Mouse (Mus musculus) limb, embryonic 11.5 days (tissue): Measurements from ENCODE around the gene Acta2. TPM values are rescaled to one million over a fixed set of nuclear protein-coding genes. Genes with fewer than 3 reads are reported as not detected.

Experiments used
- ATAC-seq: fragments of 200-750 bp; cut with Nextera tagmentation; 2 replicates; pipeline ENCODE4 v1.8.0; 2017; ENCODE audit warnings: low read depth; ENCODE audit not compliant: insufficient number of reproducible peaks, low FRiP score, low TSS enrichment
- DNase-seq: peaks from one replicate; pipeline ENCODE4 v3.0.0-alpha.2; 2015; ENCODE audit warnings: low spot score
- H3K27ac ChIP-seq: fragments of 300-500 bp; sonication (generic); replicated peaks from 2 replicates; pipeline ENCODE4 v1.5.1; 2014; ENCODE audit warnings: low read depth, mild to moderate bottlenecking, low read length
- H3K27me3 ChIP-seq: fragments of 300-500 bp; sonication (generic); 2 replicates; pipeline ENCODE4 v1.6.1; 2014; ENCODE audit warnings: mild to moderate bottlenecking, low read length, mixed read lengths; ENCODE audit not compliant: control insufficient read depth, insufficient read depth
- H3K36me3 ChIP-seq: fragments of 300-500 bp; sonication (generic); 2 replicates; pipeline ENCODE4 v1.6.1; 2014; ENCODE audit warnings: mild to moderate bottlenecking, low read length, moderate library complexity, mixed read lengths; ENCODE audit not compliant: control insufficient read depth, insufficient read depth
- H3K4me1 ChIP-seq: fragments of 300-500 bp; sonication (generic); 2 replicates; pipeline ENCODE4 v1.6.1; 2014; ENCODE audit warnings: low read length, mixed read lengths; ENCODE audit not compliant: control insufficient read depth, insufficient read depth
- H3K4me2 ChIP-seq: fragments of 300-500 bp; sonication (generic); 2 replicates; pipeline ENCODE4 v1.6.1; 2014; ENCODE audit warnings: low read depth, mild to moderate bottlenecking, moderate library complexity; ENCODE audit not compliant: severe bottlenecking
- H3K4me3 ChIP-seq: fragments of 300-500 bp; sonication (generic); 2 replicates; pipeline ENCODE4 v1.5.1; 2014; ENCODE audit warnings: low read depth, low read length
- H3K9ac ChIP-seq: fragments of 300-500 bp; sonication (generic); 2 replicates; pipeline ENCODE4 v1.6.1; 2014; ENCODE audit warnings: mild to moderate bottlenecking, low read length
- H3K9me3 ChIP-seq: fragments of 300-500 bp; sonication (generic); 2 replicates; pipeline ENCODE4 v1.6.1; 2016; ENCODE audit warnings: low read length; ENCODE audit not compliant: control insufficient read depth
- WGBS: fragments of 180-500 bp; shearing (Covaris S2); extraction: QIAGEN DNeasy Blood & Tissue Kit; methylation state at CpG from one replicate; pipeline ENCODE4 v1.1.7; 2014; 5-methylcytosine and 5-hydroxymethylcytosine counted together
- polyA plus RNA-seq: library from polyadenylated mRNA; unstranded; fragments of >200 nt; fragmentation: Nextera tagmentation; extraction: Ambion mirVana; gene quantifications from 2 replicates; pipeline ENCODE4 v1.2.1, GENCODE M21; 2014

Gene Acta2
- polyA plus RNA-seq, 1 experiment from 2014 or later: 48.5 TPM

- ATAC-seq (no peak), DNase-seq (no peak)
- Histone ChIP-seq H3K27me3 (no peaks in the 10 kb centered on the region), H3K9ac (no peak overlapping the region), H3K4me1 (no peaks in the 10 kb centered on the region; the same call in 1 of the 2 replicates), H3K27ac (no peak overlapping the region), H3K4me3 (no peak overlapping the region), H3K36me3 (no peaks in the 10 kb centered on the region), H3K4me2 (no peak overlapping the region), H3K9me3 (no peaks in the 10 kb centered on the region)
- WGBS: 74% methylated on average over 5 of the region's 5 CpGs
Observed at GRCm38 (mm10) chr19:34291956-34292355, 36.6 kb upstream of the Acta2 start.

GRCm38 (mm10) chr19:34291379-34291778 lies 36.0 kb upstream of the Acta2 start:
- Histone ChIP-seq H3K27me3 (no peaks in the 10 kb centered on the region), H3K9me3 (no peaks in the 10 kb centered on the region), H3K36me3 (no peaks in the 10 kb centered on the region), H3K4me1 (no peaks in the 10 kb centered on the region; the same call in 1 of the 2 replicates), H3K4me2 (no peak overlapping the region), H3K9ac (no peak overlapping the region), H3K27ac (no peak overlapping the region), H3K4me3 (no peak overlapping the region)
- 57% methylated on average over 8 of the region's 8 CpGs for WGBS
- ATAC-seq: no peak
- no peak for DNase-seq

- Histone ChIP-seq H3K36me3 (no peaks in the 10 kb centered on the region), H3K9ac (no peak overlapping the region), H3K9me3 (no peaks in the 10 kb centered on the region), H3K4me1 (no peaks in the 10 kb centered on the region; the same call in 1 of the 2 replicates), H3K27me3 (no peaks in the 10 kb centered on the region), H3K4me3 (peak overlapping the region; percentile 30), H3K4me2 (peak overlapping the region; percentile 87), H3K27ac (no peak overlapping the region)
- DNase-seq (no peak), ATAC-seq (peak; percentile 13; the same call in 1 of the 2 replicates)
- 12% methylated on average over 15 of the region's 15 CpGs for WGBS
Observed at GRCm38 (mm10) chr19:34290872-34291341, 35.5 kb upstream of the Acta2 start.

- Histone ChIP-seq H3K27ac (no peak within 1 kb of the TSS), H3K4me1 (no peaks in the 10 kb centered on the region; the same call in 1 of the 2 replicates), H3K9me3 (no peaks in the 10 kb centered on the region), H3K9ac (no peak within 1 kb of the TSS), H3K36me3 (no peaks in the 10 kb centered on the region), H3K27me3 (no peaks in the 10 kb centered on the region), H3K4me3 (peak within 1 kb of the TSS; percentile 30), H3K4me2 (peak within 1 kb of the TSS; percentile 87)
- peak; percentile 71 for DNase-seq
- WGBS: 6% methylated on average over 19 of the region's 19 CpGs
- ATAC-seq: peak; percentile 86
Observed at GRCm38 (mm10) chr19:34289948-34290789, 34.8 kb upstream of the Acta2 start, which contains the start of gene Fas. Fas (plus strand) TSS chr19:34290666.

- WGBS: 100% methylated on average over 1 of the region's 1 CpGs
- no peak overlapping the region for H3K9ac ChIP-seq
- no peak overlapping the region for H3K4me3 ChIP-seq
- ATAC-seq: no peak
- H3K4me2 ChIP-seq: no peak overlapping the region
- no peaks in the 10 kb centered on the region for H3K27me3 ChIP-seq
- H3K4me1 ChIP-seq: no peaks in the 10 kb centered on the region; the same call in 1 of the 2 replicates
- no peak overlapping the region for H3K27ac ChIP-seq
- no peaks in the 10 kb centered on the region for H3K9me3 ChIP-seq
- H3K36me3 ChIP-seq: no peaks in the 10 kb centered on the region
- no peak for DNase-seq
Observed at GRCm38 (mm10) chr19:34288696-34289095, 33.3 kb upstream of the Acta2 start.

GRCm38 (mm10) chr19:34287656-34288415 lies 32.4 kb upstream of the Acta2 start:
- Histone ChIP-seq H3K27me3 (no peaks in the 10 kb centered on the region), H3K4me3 (no peak overlapping the region), H3K4me2 (no peak overlapping the region), H3K27ac (no peak overlapping the region), H3K9ac (no peak overlapping the region), H3K36me3 (no peaks in the 10 kb centered on the region), H3K9me3 (no peaks in the 10 kb centered on the region), H3K4me1 (no peaks in the 10 kb centered on the region; the same call in 1 of the 2 replicates)
- 87% methylated on average over 13 of the region's 13 CpGs for WGBS
- DNase-seq (no peak), ATAC-seq (no peak)

GRCm38 (mm10) chr19:34287221-34287620 lies 31.8 kb upstream of the Acta2 start:
- Histone ChIP-seq H3K4me1 (no peaks in the 10 kb centered on the region; the same call in 1 of the 2 replicates), H3K9me3 (no peaks in the 10 kb centered on the region), H3K27me3 (no peaks in the 10 kb centered on the region), H3K27ac (no peak overlapping the region), H3K4me2 (no peak overlapping the region), H3K9ac (no peak overlapping the region), H3K36me3 (no peaks in the 10 kb centered on the region), H3K4me3 (no peak overlapping the region)
- ATAC-seq: no peak
- DNase-seq: no peak

- H3K9me3 ChIP-seq: no peaks in the 10 kb centered on the region
- H3K4me3 ChIP-seq: no peak overlapping the region
- H3K4me1 ChIP-seq: no peaks in the 10 kb centered on the region
- H3K36me3 ChIP-seq: no peaks in the 10 kb centered on the region
- 63% methylated on average over 2 of the region's 2 CpGs for WGBS
- DNase-seq (no peak), ATAC-seq (no peak)
- no peak overlapping the region for H3K4me2 ChIP-seq
- H3K9ac ChIP-seq: no peak overlapping the region
- no peaks in the 10 kb centered on the region for H3K27me3 ChIP-seq
- no peak overlapping the region for H3K27ac ChIP-seq
Observed at GRCm38 (mm10) chr19:34284826-34285225, 29.4 kb upstream of the Acta2 start.
